Mouse (Mus musculus): ENCODE measurements around the gene Krt6b.

GRCm38 (mm10) chr15:101702380-101702779 is 22.3 kb upstream of the Krt6b start:
- TF ChIP-seq CTCF (IDR thresholded peaks at IDR 0.05; ENCODE audit: low read depth) (no peak), EP300 (IDR thresholded peaks at IDR 0.05; ENCODE audit: low read depth) (no peak)
